Mouse (Mus musculus) midbrain, embryonic 15.5 days (tissue): Measurements from ENCODE around the gene Npat. TPM values are rescaled to one million over a fixed set of nuclear protein-coding genes. Genes with fewer than 3 reads are reported as not detected.

Source experiments
- polyA plus RNA-seq: library from polyadenylated mRNA; unstranded; fragments of >200 nt; fragmentation: Nextera tagmentation; extraction: Ambion mirVana; gene quantifications from 2 replicates; pipeline ENCODE4 v1.2.1, GENCODE M21; 2015

The Npat gene
- polyA plus RNA-seq, 1 experiment from 2014 or later: 11.0 TPM

Other genes starting within 250 kb of the Npat start
- gene Exph5, start 235.4 kb upstream of the Npat start, polyA plus RNA-seq: 0.23 and 0.35 TPM in 2 replicates
- gene Kdelc2, start 153.0 kb upstream of the Npat start, polyA plus RNA-seq: 5.8 and 6.6 TPM in 2 replicates
- 0.13 and 0.28 TPM in 2 replicates for gene 4930550C14Rik, start 134.7 kb upstream of the Npat start, polyA plus RNA-seq
- 9.2 and 10.5 TPM in 2 replicates for gene Atm, start 307 bp upstream of the Npat start, polyA plus RNA-seq
- 137 and 138 TPM in 2 replicates for gene Acat1, start 73.3 kb downstream of the Npat start, polyA plus RNA-seq
- 42.0 and 47.1 TPM in 2 replicates for gene Cul5, start 133.0 kb downstream of the Npat start, polyA plus RNA-seq
- gene Rab39, start 169.2 kb downstream of the Npat start, polyA plus RNA-seq: 2.2 and 2.5 TPM in 2 replicates
- gene Slc35f2, start 234.5 kb downstream of the Npat start, polyA plus RNA-seq: 10.3 and 10.7 TPM in 2 replicates